Mouse (Mus musculus) erythroblast, embryonic 14.5 days (primary cell): ENCODE measurements around the gene Ube2j2.

ENCODE experiments used
- GATA1 ChIP-seq: IDR thresholded peaks from 2 replicates; pipeline ENCODE4 v1.6.1; 2012; ENCODE audit warnings: low read length, inconsistent platforms, mixed read lengths
- TAL1 ChIP-seq: IDR thresholded peaks from 3 replicates; pipeline ENCODE4 v1.6.1; 2012; ENCODE audit warnings: low read length, inconsistent platforms, mixed read lengths

- TF ChIP-seq TAL1 (no peak), GATA1 (no peak)
These were observed 34.9 kb upstream of the Ube2j2 start for GRCm38 (mm10) chr4:155908751-155909150.
